Mouse (Mus musculus) embryonic fibroblast, embryonic 13.5 days (primary cell): Measurements from ENCODE around the gene B4galt1.

Experiments used
- CTCF ChIP-seq: IDR thresholded peaks from 2 replicates; pipeline ENCODE4 v1.5.1; 2011; ENCODE audit warnings: mild to moderate bottlenecking, control low read depth, low read length, moderate library complexity, borderline replicate concordance; ENCODE audit not compliant: insufficient read depth
- POLR2A ChIP-seq: IDR thresholded peaks from 2 replicates; pipeline ENCODE4 v1.6.1; 2011; ENCODE audit warnings: low read depth, mild to moderate bottlenecking, control low read depth, low read length, moderate library complexity

GRCm38 (mm10) chr4:40829654-40830400, 24.0 kb downstream of the B4galt1 start:
- TF ChIP-seq POLR2A (no peak), CTCF (no peak)
